Mouse (Mus musculus) olfactory bulb, adult 2 months (tissue): Measurements from ENCODE around the gene Pacsin1. TPM values are rescaled to one million over a fixed set of nuclear protein-coding genes. Genes with fewer than 3 reads are reported as not detected.

ENCODE experiments used
- H3K27ac ChIP-seq: fragments of 200-500 bp; 2 replicates; pipeline ENCODE4 v1.5.1; 2012; ENCODE audit warnings: low read depth, low read length; ENCODE audit not compliant: insufficient read depth
- H3K4me1 ChIP-seq: fragments of 200-500 bp; 2 replicates; pipeline ENCODE4 v1.6.1; 2012; ENCODE audit warnings: low read length; ENCODE audit not compliant: control insufficient read depth, insufficient read depth
- H3K4me3 ChIP-seq: fragments of 200-500 bp; 2 replicates; pipeline ENCODE4 v1.5.1; 2012; ENCODE audit warnings: mild to moderate bottlenecking, low read depth, low read length, moderate library complexity; ENCODE audit not compliant: insufficient read depth
- CTCF ChIP-seq: fragments of 200-500 bp; IDR thresholded peaks from 2 replicates; pipeline ENCODE4 v1.5.1; 2012; ENCODE audit warnings: low read depth, mild to moderate bottlenecking, low read length, moderate library complexity; ENCODE audit not compliant: insufficient read depth
- POLR2A ChIP-seq: fragments of 200-500 bp; IDR thresholded peaks from 2 replicates; pipeline ENCODE4 v1.6.1; 2012; ENCODE audit warnings: mild to moderate bottlenecking, low read depth, low read length, moderate library complexity; ENCODE audit not compliant: insufficient read depth
- WGBS: fragments of 180-500 bp; shearing (Covaris S2); methylation state at CpG from one replicate; pipeline ENCODE4 v1.1.7; 2018; 5-methylcytosine and 5-hydroxymethylcytosine counted together
- polyA plus RNA-seq: library from polyadenylated mRNA; stranded (reverse); fragments of >200 nt; gene quantifications from 2 replicates; pipeline ENCODE4 v1.2.4, GENCODE M21; 2012; ENCODE audit warnings: low replicate concordance; ENCODE audit not compliant: missing spikeins, insufficient read depth, insufficient read length

The Pacsin1 gene
- polyA plus RNA-seq, 1 experiment, result not detected

- Histone ChIP-seq H3K27ac (peak overlapping the region; percentile 86; the same call in 1 of the 2 replicates), H3K4me1 (peaks cover 7% of the 10 kb centered on the region), H3K4me3 (peak overlapping the region; percentile 73)
- WGBS, result 2% methylated on average over 23 of the region's 23 CpGs
- TF ChIP-seq CTCF, result no peak
These were observed 33.4 kb upstream of the Pacsin1 start for GRCm38 (mm10) chr17:27621705-27622531.

GRCm38 (mm10) chr17:27622611-27623359, 32.5 kb upstream of the Pacsin1 start:
- under 1% methylated on average over 80 of the region's 80 CpGs for WGBS
- Histone ChIP-seq H3K4me1 (peaks cover 7% of the 10 kb centered on the region), H3K4me3 (peak overlapping the region; percentile 73), H3K27ac (peak overlapping the region; percentile 86)
- TF ChIP-seq POLR2A (no peak), CTCF (no peak)

- Histone ChIP-seq H3K4me1 (peaks cover 5% of the 10 kb centered on the region), H3K27ac (peak within 1 kb of the TSS; percentile 86), H3K4me3 (peak within 1 kb of the TSS; percentile 73)
- WGBS, result 8% methylated on average over 91 of the region's 91 CpGs
- TF ChIP-seq POLR2A, result peak; percentile 94
- no peak for TF ChIP-seq CTCF
These were observed 31.7 kb upstream of the Pacsin1 start, which contains the start of gene Nudt3 for GRCm38 (mm10) chr17:27623360-27624326. Gene Nudt3 (minus strand): TSS chr17:27623495.

GRCm38 (mm10) chr17:27625455-27626251, 29.7 kb upstream of the Pacsin1 start:
- H3K4me1 ChIP-seq, result peaks cover under 1% of the 10 kb centered on the region
- H3K4me3 ChIP-seq, result no peak overlapping the region
- H3K27ac ChIP-seq, result no peak overlapping the region
- WGBS, result 46% methylated on average over 7 of the region's 7 CpGs
- no peak for TF ChIP-seq CTCF
- TF ChIP-seq POLR2A, result no peak

GRCm38 (mm10) chr17:27626681-27627080, 28.6 kb upstream of the Pacsin1 start:
- Histone ChIP-seq H3K27ac (0 out of 2 replicates have a peak overlapping the region, but pooled peaks have one; percentile 20), H3K4me3 (no peak overlapping the region), H3K4me1 (no peaks in the 10 kb centered on the region)
- 31% methylated on average over 5 of the region's 5 CpGs for WGBS
- TF ChIP-seq POLR2A (no peak), CTCF (no peak)

- TF ChIP-seq CTCF (no peak), POLR2A (no peak)
- WGBS, result 40% methylated on average over 5 of the region's 5 CpGs
- Histone ChIP-seq H3K4me3 (no peak overlapping the region), H3K27ac (no peak overlapping the region), H3K4me1 (no peaks in the 10 kb centered on the region)
These were observed 27.9 kb upstream of the Pacsin1 start for GRCm38 (mm10) chr17:27627451-27627850.

- no peak for TF ChIP-seq POLR2A
- TF ChIP-seq CTCF, result no peak
- H3K4me3 ChIP-seq, result no peak overlapping the region
- peaks cover 2% of the 10 kb centered on the region; the same call in 1 of the 2 replicates for H3K4me1 ChIP-seq
- WGBS, result 86% methylated on average over 8 of the region's 8 CpGs
- no peak overlapping the region for H3K27ac ChIP-seq
These were observed 26.9 kb upstream of the Pacsin1 start for GRCm38 (mm10) chr17:27628376-27628775.
